Mouse (Mus musculus): ENCODE measurements at regions not wholly inside any gene's neighbourhood (a gene's known extent, or its start where the extent isn't known, plus 50 kb on each side); places are given as distances from the start of the nearest gene placed in this dataset.

GRCm38 (mm10) chr10:99409744-99410143, 146.7 kb downstream of the Dusp6 start:
- ATAC-seq (replicated peaks; ENCODE audit: low FRiP score, poor library complexity, severe bottlenecking): no peak

GRCm38 (mm10) chr10:99410754-99411153, 147.7 kb downstream of the Dusp6 start:
- ATAC-seq (replicated peaks; ENCODE audit: low FRiP score, poor library complexity, severe bottlenecking): no peak

DNA sequence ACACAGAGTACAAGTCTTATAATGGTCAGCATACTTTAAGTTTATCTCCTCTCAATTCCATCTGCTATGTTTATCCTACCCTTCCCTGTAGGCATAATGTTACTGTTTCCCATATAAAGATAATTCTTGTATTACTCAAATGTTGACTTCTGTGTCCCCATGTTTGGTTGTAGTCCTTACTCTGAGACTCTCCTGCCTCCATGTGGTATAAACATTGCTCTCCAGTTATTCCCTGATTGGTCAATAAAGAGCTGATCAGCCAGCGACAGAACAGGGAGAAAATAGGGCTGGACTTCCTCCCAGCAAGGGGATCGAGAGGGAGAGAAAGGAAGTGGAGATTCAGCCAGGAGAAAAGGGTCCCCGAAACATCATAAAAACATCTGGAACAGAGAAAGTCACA, 150.4 kb downstream of the Dusp6 start:
- ATAC-seq (replicated peaks; ENCODE audit: low FRiP score, poor library complexity, severe bottlenecking): no peak

GRCm38 (mm10) chr10:99416271-99416670, 153.2 kb downstream of the Dusp6 start:
- ATAC-seq (replicated peaks; ENCODE audit: low FRiP score, poor library complexity, severe bottlenecking): no peak

- ATAC-seq (replicated peaks; ENCODE audit: low FRiP score, poor library complexity, severe bottlenecking): no peak
Measured at GRCm38 (mm10) chr10:99416896-99417479, 154.0 kb downstream of the Dusp6 start.

DNA sequence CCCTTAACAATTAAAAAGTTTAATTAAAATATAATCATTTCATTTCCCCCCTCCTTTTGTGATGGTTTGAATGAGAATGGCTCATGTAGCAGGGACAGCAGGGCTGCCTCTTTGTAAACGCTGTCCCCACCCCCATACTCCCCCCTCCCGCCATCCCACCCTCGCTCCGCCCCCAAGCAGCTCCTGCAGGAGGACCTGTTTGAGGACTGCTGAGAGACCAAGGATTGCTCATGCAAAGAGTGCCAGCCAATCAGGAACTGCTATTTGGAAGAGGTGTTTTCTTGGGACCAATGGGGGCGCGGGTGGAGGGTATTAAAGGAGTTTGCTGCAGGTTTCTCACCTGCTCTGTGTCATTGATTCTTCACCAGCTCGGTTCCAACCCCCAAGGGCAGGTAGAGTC, 154.6 kb downstream of the Dusp6 start:
- ATAC-seq (replicated peaks; ENCODE audit: low FRiP score, poor library complexity, severe bottlenecking): no peak

DNA sequence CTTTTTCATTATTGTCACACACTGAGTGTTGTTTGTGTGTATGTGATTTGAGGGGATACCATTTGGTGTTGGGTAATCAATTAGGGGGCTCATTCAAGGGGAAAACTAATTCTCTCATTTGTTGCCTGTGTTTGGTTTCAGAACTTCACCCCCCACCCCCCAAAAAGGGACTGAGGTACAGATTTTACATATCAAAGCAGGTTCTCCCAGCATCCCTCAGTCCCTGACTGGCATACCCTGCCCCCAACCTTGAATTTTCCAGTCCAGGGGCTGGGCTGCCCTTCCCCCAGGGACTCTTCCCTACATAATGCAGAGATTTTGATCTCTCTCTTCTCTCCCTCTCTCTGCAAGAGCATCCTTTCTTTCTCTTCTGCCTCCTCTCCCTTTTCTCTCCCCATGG, 155.5 kb downstream of the Dusp6 start:
- ATAC-seq (replicated peaks; ENCODE audit: low FRiP score, poor library complexity, severe bottlenecking): no peak

GRCm38 (mm10) chr10:99419532-99419931, 156.5 kb downstream of the Dusp6 start:
- no peak for ATAC-seq (replicated peaks; ENCODE audit: low FRiP score, poor library complexity, severe bottlenecking)

- no peak for ATAC-seq (replicated peaks; ENCODE audit: low FRiP score, poor library complexity, severe bottlenecking)
Measured at GRCm38 (mm10) chr10:99423406-99423805, 160.4 kb downstream of the Dusp6 start.

DNA sequence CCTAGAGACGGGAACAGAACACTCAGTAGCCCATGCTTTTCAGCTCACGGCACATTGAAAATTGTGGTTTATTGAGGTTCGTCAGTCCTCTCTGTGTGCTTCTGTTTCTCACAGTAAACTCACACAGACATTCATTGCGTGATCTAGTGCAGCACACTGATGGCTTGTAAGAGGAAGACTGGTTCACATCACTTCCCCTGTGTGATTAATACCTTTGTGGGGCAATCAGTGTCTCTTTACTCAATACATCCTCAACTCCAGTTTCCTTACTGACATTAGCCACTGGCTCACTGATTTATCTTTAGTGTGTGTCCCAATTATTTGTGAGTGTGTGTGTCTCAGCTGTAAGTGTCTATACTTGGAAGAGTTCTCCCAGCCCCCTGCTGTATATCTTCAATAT, 162.2 kb downstream of the Dusp6 start:
- no peak for ATAC-seq (replicated peaks; ENCODE audit: low FRiP score, poor library complexity, severe bottlenecking)

DNA sequence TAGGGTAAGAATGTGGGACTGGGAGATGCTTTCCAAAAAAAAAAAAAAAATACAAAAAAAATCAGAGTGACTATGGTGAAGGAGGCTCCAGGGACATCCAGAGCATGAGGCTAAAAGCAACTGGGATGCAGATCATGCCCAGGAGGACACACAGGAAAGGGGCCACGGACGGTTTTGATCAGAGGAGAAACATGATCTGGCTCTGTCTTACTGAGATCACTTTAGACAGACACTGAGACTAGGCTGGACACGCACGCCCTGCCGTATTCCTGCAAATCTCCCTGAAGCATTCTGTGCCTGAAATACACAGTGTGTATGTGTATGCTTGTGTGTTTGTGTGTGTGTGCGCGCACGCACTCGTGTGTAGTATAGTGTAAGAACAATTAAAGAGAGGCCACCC, 167.1 kb downstream of the Dusp6 start:
- ATAC-seq (replicated peaks; ENCODE audit: low FRiP score, poor library complexity, severe bottlenecking): no peak

DNA sequence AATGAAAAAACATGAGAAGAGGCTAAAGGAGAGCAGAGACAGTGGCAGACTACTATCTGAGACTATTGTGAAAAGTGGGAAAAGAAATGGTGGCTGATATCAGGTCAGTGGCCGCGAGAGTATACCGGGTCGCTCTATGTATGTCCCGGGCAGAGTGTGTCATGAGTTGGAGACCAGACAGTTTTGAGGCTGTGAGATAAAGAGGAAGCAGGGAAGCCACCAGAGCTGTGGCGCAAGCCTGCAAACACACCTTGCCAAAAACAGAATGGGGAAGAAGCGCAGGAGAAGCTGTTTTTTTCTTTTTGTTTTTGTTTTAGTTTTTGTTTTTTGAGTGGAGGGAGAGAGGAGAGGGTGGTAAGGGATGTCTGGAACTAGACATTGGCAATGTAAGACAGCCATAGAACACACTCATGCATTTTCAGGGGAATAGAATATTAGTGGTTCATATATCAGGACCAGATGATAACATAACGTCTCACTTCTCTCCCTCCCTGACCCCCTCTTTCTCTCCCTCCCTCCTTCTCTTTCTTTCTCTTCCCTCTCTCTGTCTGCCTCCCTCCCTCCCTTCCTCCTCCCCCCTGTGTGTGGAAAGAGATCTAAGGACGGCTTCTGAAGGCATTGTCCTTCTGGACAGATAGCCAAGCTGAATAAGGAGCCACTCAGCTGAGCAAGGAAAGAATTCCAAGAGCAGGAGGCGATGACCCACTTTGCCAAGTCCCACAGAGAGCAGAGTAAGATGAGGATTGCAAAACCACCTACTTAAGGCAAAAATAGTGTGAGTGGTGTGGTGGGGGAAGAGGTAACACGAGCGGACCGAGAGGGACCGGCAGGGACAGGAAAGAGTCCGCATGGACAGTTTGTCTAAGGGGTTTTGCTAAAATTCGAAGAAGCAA, 167.9 kb downstream of the Dusp6 start:
- ATAC-seq (replicated peaks; ENCODE audit: low FRiP score, poor library complexity, severe bottlenecking): no peak

- no peak for ATAC-seq (replicated peaks; ENCODE audit: low FRiP score, poor library complexity, severe bottlenecking)
Measured at GRCm38 (mm10) chr10:99437060-99437459, 174.0 kb downstream of the Dusp6 start.

GRCm38 (mm10) chr10:99440169-99440568, 177.1 kb downstream of the Dusp6 start:
- no peak for ATAC-seq (replicated peaks; ENCODE audit: low FRiP score, poor library complexity, severe bottlenecking)

DNA sequence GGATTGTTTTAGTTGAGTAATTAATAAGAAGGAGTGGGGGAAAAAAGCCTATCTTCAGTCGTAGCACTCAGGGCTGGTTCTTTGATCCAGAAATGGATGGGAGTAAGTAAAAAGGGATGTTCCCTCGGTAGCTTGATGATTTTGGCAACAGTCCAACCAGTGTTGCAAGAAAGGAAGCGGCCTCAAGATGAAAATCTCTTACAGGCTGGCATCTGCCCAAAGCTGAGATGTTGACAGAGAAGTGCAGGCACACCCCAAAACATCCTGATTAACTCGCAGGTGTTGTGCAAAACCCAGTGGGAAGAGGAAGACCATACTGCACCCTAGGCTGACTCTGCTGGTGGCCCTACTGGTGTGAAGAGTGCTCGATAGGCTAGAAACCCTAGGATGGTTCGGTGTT, 178.0 kb downstream of the Dusp6 start:
- no peak for ATAC-seq (replicated peaks; ENCODE audit: low FRiP score, poor library complexity, severe bottlenecking)

- ATAC-seq (replicated peaks; ENCODE audit: low FRiP score, poor library complexity, severe bottlenecking): no peak
Measured at GRCm38 (mm10) chr10:99441931-99442330, 178.9 kb downstream of the Dusp6 start.

- no peak for ATAC-seq (replicated peaks; ENCODE audit: low FRiP score, poor library complexity, severe bottlenecking)
Measured at GRCm38 (mm10) chr10:99443453-99444170, 180.6 kb downstream of the Dusp6 start.

GRCm38 (mm10) chr10:99450714-99451625, 187.9 kb downstream of the Dusp6 start:
- no peak for ATAC-seq (replicated peaks; ENCODE audit: low FRiP score, poor library complexity, severe bottlenecking)

GRCm38 (mm10) chr10:99451639-99452417, 188.8 kb downstream of the Dusp6 start:
- ATAC-seq (replicated peaks; ENCODE audit: low FRiP score, poor library complexity, severe bottlenecking): no peak

Measured in erythroblast, adult 5-6 weeks (primary cell).